Mouse (Mus musculus): ENCODE measurements around the gene Zfp85. TPM values are rescaled to one million over a fixed set of nuclear protein-coding genes. Genes with fewer than 3 reads are reported as not detected.
"Not testable (repeated sequence)": the region's sequence is repeated elsewhere in the genome, so short reads cannot be mapped to it uniquely, and the experiment has no call there.

The Zfp85 gene
- polyA plus RNA-seq, 1 experiment from 2014 or later = 2.8 TPM

DNA sequence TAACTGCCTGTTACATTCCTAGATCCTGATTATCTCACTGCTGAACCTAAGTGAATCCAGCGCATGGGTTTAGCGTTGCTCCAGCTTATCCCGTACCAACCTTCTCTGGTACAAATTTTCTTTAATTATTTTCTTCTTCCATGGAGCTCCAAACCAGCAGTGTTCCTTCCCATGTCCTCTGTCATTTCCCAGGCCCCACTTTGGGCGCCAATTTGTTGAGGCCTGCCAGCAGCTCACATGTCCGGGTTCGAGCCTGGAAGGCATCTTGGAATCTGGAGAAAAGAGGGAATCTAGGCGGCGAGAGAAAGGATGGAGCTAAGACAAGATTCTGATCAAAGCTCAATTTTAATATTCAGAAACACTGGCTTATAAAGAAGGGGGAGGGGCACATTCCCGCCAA lies 20.6 kb downstream of the Zfp85 start:
- not testable (repeated sequence) for H3K9me3 ChIP-seq (replicated peaks); ATAC-seq (replicated peaks; ENCODE audit: insufficient number of reproducible peaks, insufficient read depth, low FRiP score, low read depth); H3K4me2 ChIP-seq; H3K36me3 ChIP-seq; H3K4me3 ChIP-seq; H3K9ac ChIP-seq; H3K4me1 ChIP-seq (replicated peaks); H3K27me3 ChIP-seq; H3K27ac ChIP-seq
- 88% methylated on average over 9 of the region's 9 CpGs for WGBS

DNA sequence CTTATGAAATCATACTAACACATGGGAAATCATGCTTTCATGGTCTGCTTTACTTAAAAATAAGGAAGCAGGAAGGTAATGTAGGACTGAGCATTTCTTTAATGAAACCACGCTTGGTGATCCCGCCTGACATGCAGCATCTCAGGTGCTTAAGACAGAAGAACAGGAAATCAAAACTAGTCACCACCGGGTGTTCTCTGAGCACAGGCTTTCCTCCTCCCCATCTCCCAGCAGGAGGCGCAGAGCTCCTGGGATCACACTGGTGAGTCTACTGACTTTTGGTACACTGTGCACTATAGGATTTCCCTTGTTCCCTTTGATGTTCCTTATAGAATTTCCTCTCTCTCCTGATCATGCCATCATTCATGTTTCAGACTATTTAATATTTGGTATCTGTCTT lies 25.6 kb downstream of the Zfp85 start:
- 41% methylated on average over 4 of the region's 4 CpGs for WGBS
- H3K9me3 ChIP-seq (replicated peaks) = not testable (repeated sequence)
- H3K9ac ChIP-seq = peak overlapping the region; percentile 60; the same call in 1 of the 2 replicates

DNA sequence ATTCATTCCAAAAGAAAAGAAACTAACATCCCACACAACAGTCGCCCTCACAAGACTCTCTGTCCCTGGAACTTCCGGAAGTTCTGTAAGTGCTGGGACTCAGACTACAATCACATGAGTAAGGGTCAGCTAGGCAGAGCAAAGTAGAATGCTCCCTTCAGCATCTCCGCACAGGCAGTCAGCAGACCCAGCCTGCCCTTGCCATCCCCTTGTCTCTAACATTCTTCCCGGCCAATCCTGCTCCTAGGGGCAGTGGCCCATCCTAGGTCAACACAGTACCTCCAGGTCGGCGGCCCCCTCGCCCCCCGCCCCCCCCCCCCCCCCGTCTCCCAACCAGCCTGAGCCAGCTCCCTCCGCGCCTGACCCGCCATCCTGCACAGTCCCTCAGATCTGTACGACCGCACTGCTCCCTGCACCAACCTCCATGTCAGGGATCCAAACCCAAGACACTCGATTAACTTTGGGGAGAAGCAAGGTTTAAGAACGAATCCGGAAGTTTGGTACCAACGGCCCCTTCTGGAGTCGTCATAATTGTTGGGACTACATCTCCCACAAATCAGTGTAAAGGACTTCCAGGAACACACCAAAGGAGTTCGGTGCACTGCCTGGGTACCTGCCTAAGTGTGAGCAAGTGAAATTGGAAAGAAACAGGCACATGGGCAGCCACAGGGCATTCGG lies 26.2 kb downstream of the Zfp85 start, which contains the start of gene Zfp65:
Zfp65 (minus strand) TSS at position 533 of the 678 bp plus-strand sequence.
- H3K9ac ChIP-seq = peak within 1 kb of the TSS; percentile 60
- peaks cover 5% of the 10 kb centered on the region for H3K4me1 ChIP-seq (replicated peaks)
- peak; percentile 84 for ATAC-seq (replicated peaks; ENCODE audit: insufficient number of reproducible peaks, insufficient read depth, low FRiP score, low read depth)
- no peaks in the 10 kb centered on the region for H3K36me3 ChIP-seq
- H3K4me3 ChIP-seq = peak within 1 kb of the TSS; percentile 68
- peak within 1 kb of the TSS; percentile 69 for H3K4me2 ChIP-seq
- H3K27me3 ChIP-seq = no peaks in the 10 kb centered on the region
- H3K27ac ChIP-seq = peak within 1 kb of the TSS; percentile 62
- WGBS = 2% methylated on average over 16 of the region's 21 CpGs
- no peaks in the 10 kb centered on the region for H3K9me3 ChIP-seq (replicated peaks)

More for the DNA sequence above, 25.6 kb downstream of the Zfp85 start:
- Histone ChIP-seq H3K4me3 (peak overlapping the region; percentile 68), H3K4me2 (peak overlapping the region; percentile 69)
- not testable (repeated sequence) for H3K27ac ChIP-seq; H3K36me3 ChIP-seq; H3K27me3 ChIP-seq; H3K4me1 ChIP-seq (replicated peaks)
- ATAC-seq (replicated peaks; ENCODE audit: insufficient number of reproducible peaks, insufficient read depth, low FRiP score, low read depth) = peak; percentile 63; the same call in 1 of the 2 replicates

DNA sequence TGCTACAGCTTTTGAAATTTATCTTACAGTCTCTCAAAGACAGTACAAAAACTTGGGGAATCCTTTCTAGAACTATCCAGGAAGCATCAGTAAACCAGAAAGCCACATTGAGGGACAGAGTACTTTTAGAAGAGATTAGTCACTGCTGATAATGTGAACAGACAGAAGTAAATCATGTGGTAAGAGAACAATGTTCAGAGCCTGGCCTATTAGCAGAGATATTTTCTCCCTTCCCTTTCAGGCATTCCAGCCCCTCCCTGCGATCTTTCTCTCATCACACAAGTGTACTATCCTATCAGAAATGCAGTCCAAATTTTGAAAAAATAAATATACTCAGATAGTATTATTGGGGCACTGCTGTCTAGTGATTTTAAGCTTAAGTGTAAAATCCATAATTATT lies 26.9 kb downstream of the Zfp85 start:
- no peaks in the 10 kb centered on the region for H3K36me3 ChIP-seq
- 0 out of 2 replicates have a peak overlapping the region, but pooled peaks have one; percentile 60 for H3K9ac ChIP-seq
- no peak for ATAC-seq (replicated peaks; ENCODE audit: insufficient number of reproducible peaks, insufficient read depth, low FRiP score, low read depth)
- peak overlapping the region; percentile 68 for H3K4me3 ChIP-seq
- H3K27ac ChIP-seq = peak overlapping the region; percentile 62; the same call in 1 of the 2 replicates
- peaks cover 8% of the 10 kb centered on the region for H3K4me1 ChIP-seq (replicated peaks)
- H3K27me3 ChIP-seq = no peaks in the 10 kb centered on the region
- H3K9me3 ChIP-seq (replicated peaks) = no peaks in the 10 kb centered on the region
- 64% methylated on average over 1 of the region's 1 CpGs for WGBS
- H3K4me2 ChIP-seq = peak overlapping the region; percentile 69

DNA sequence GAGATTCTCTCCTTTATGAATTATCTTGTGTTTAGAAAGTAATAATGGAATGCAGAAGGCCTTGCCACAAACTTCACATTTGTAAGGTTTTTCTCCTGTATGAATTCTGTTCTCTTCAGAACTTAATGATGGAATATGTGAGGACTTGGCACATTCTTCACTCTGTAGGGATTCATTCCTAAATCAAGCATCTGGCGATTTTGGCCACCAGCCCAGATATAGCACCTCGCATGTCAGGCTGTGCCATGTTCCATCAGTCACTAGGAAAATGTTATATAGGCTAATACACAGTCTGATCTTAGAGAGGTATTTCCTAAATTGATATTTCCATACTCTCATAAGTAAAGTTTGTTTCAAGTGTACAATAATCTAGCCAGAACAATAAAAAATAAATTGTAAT lies 29.7 kb downstream of the Zfp85 start:
- not testable (repeated sequence) for H3K9ac ChIP-seq; H3K27ac ChIP-seq; H3K4me2 ChIP-seq; H3K4me3 ChIP-seq; ATAC-seq (replicated peaks; ENCODE audit: insufficient number of reproducible peaks, insufficient read depth, low FRiP score, low read depth); H3K27me3 ChIP-seq; H3K36me3 ChIP-seq; H3K9me3 ChIP-seq (replicated peaks)
- 50% methylated on average over 2 of the region's 2 CpGs for WGBS
- peaks cover 11% of the 10 kb centered on the region for H3K4me1 ChIP-seq (replicated peaks)

DNA sequence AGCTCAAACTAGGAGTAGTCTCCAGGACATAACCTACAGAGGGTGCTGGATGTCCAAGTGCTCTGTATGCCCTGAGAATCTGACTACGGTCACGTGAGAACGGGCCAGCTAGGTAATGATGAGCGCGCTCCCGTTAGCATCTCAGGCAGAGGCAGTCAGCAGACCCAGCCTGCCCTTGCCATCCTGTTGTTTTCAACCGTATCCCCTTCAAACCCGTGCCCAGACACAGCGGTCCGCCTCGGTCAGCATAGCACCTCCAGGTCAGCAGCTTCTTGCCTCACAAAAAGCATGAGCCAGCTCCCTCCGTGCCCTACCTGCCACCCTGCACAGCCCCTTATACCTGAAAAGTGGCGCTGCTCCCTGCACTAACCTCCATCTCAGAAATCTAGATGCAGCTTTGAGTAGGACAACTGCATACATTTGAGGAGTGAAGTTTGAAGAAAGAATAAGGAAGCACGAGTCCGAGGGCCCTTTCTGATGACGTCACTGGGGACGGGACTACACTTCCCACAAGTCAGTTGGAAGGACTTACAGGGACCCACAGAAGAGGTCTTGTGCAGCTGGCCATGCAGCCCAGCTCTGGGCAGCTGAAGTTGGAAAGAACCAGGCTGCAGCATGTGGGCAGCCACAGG lies 31.1 kb downstream of the Zfp85 start:
- H3K9ac ChIP-seq = peak overlapping the region; percentile 70
- H3K4me3 ChIP-seq = peak overlapping the region; percentile 86
- H3K4me2 ChIP-seq = peak overlapping the region; percentile 89
- H3K36me3 ChIP-seq = no peaks in the 10 kb centered on the region
- peaks cover 11% of the 10 kb centered on the region for H3K4me1 ChIP-seq (replicated peaks)
- peak; percentile 93 for ATAC-seq (replicated peaks; ENCODE audit: insufficient number of reproducible peaks, insufficient read depth, low FRiP score, low read depth)
- peak overlapping the region; percentile 40; the same call in 1 of the 2 replicates for H3K27ac ChIP-seq
- 0% methylated on average over 17 of the region's 17 CpGs for WGBS
- H3K27me3 ChIP-seq = no peaks in the 10 kb centered on the region
- H3K9me3 ChIP-seq (replicated peaks) = no peaks in the 10 kb centered on the region

Other genes starting within 250 kb of the Zfp85 start
- not detected in 2 replicates for gene Gm26965, start 229.1 kb downstream of the Zfp85 start, polyA plus RNA-seq (2015; fragmentation: Nextera tagmentation; extraction: Ambion mirVana)
- 17.7 and 18.2 TPM in 2 replicates for gene Zfp87, start 229.1 kb downstream of the Zfp85 start, polyA plus RNA-seq (2015; fragmentation: Nextera tagmentation; extraction: Ambion mirVana)
- gene Zfp748, start 201.4 kb downstream of the Zfp85 start, polyA plus RNA-seq (2015; fragmentation: Nextera tagmentation; extraction: Ambion mirVana) = 5.2 and 6.8 TPM in 2 replicates
- gene Zfp729b, start 145.5 kb downstream of the Zfp85 start, polyA plus RNA-seq (2015; fragmentation: Nextera tagmentation; extraction: Ambion mirVana) = 2.1 and 2.6 TPM in 2 replicates
- gene Gm49345, start 117.5 kb downstream of the Zfp85 start, polyA plus RNA-seq (2015; fragmentation: Nextera tagmentation; extraction: Ambion mirVana) = 0.24 and 0.57 TPM in 2 replicates
- gene Zfp729a, start 117.4 kb downstream of the Zfp85 start, polyA plus RNA-seq (2015; fragmentation: Nextera tagmentation; extraction: Ambion mirVana) = 1.4 TPM in 2 replicates
- gene Zfp738, start 68.2 kb downstream of the Zfp85 start, polyA plus RNA-seq (2015; fragmentation: Nextera tagmentation; extraction: Ambion mirVana) = 6.4 and 7.9 TPM in 2 replicates
- 3.6 and 3.7 TPM in 2 replicates for gene Zfp65, start 26.1 kb downstream of the Zfp85 start, polyA plus RNA-seq (2015; fragmentation: Nextera tagmentation; extraction: Ambion mirVana)
- gene Zfp493, start 24.5 kb upstream of the Zfp85 start, polyA plus RNA-seq (2015; fragmentation: Nextera tagmentation; extraction: Ambion mirVana) = 1.2 and 1.3 TPM in 2 replicates
- gene Zfp273, start 58.5 kb upstream of the Zfp85 start, polyA plus RNA-seq (2015; fragmentation: Nextera tagmentation; extraction: Ambion mirVana) = 4.9 and 5.3 TPM in 2 replicates
- 1.0 and 2.4 TPM in 2 replicates for gene Gm10037, start 75.9 kb upstream of the Zfp85 start, polyA plus RNA-seq (2015; fragmentation: Nextera tagmentation; extraction: Ambion mirVana)
- gene BC048507, start 108.1 kb upstream of the Zfp85 start, polyA plus RNA-seq (2015; fragmentation: Nextera tagmentation; extraction: Ambion mirVana) = not detected in 2 replicates

Data from heart, embryonic 15.5 days (tissue).